Mouse (Mus musculus) heart, adult 8-10 months (tissue): ENCODE measurements around the gene Rtn4ip1. TPM values are rescaled to one million over a fixed set of nuclear protein-coding genes. Genes with fewer than 3 reads are reported as not detected.

Experiments
- DNase-seq: peaks from one replicate; pipeline ENCODE4 v3.0.0; 2022; ENCODE audit warnings: low spot score
- total RNA-seq, 4 experiments: library from RNA; stranded (reverse); gene quantifications; 2 replicates each; pipeline ENCODE4 v1.2.4; 2022

Gene Rtn4ip1
- total RNA-seq, 4 experiments from 2014 or later, result 69.1 to 77.1 (median 71.3) TPM

DNA sequence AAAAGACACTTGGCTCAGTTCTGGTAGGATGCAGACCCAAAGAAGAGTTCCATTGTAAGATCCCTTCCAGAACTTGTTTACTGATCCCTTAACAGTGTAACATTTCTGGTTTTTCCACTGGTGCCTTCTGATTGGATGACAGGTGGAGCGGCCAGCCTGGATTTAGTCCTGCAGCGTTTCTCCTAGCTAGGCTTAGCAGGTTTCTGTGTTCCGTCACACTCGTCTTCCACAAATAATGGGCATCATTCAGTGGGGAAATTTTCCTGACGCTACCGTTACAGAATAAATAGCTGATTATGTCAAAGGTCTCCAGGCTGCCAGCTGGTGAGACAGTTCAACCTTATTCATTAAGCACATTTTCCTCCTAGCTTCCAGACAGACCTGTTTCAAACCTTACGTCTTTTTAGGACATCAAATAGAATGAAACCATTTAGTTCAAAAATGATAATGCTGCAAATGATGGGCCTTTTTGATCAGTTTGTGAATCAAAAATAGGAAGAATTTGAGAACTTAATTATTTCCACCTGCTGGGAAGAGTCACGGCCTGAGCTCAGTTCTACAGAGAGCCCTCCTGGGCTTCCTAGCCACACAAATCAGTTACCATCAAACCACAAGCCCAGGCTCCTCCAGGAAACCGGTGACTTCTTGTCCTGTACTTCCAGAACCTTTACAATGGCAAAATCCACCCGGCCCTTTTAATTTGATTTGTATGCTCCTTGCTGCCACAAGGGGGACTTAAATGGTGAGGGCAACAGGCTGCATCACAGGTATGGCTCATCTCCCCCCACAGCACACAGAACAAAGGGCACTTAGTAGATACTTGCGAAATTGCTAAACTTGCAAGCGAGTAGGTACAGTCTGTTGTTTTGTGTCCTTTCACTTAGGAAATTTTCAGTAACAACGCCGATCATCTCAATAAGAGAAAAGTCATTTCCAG, 100.7 kb downstream of the Rtn4ip1 start:
- DNase-seq, result no peak

GRCm38 (mm10) chr10:44002995-44003524, 101.5 kb downstream of the Rtn4ip1 start:
- no peak for DNase-seq

GRCm38 (mm10) chr10:44003551-44004151, 102.0 kb downstream of the Rtn4ip1 start:
- peak; percentile 71 for DNase-seq

DNA sequence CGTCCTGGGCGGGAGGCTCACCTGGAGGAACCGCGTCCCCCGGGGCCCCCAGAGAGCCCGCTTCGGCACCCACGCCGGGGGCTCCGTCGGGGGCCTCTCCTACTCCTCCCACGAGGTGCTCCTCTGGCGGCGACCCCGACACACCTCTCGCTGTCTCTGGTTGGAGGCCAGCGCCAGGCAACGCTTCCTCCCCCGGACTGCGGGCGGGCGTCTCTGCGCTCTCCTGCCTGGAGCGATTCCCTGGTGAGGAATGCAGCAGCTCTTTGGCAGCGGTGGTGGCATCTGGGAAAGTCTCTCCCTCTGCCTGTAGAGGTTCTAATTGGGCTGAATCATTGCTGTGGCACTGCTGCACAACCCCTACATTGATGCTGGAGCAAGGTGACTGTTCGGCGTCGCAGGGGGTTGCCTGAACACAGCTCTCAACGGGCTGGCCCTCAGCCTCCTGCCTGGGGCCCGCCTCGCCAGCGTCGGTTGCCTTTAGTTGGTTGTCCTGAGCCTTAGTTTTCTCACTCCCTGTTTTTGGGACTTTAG, 102.7 kb downstream of the Rtn4ip1 start:
- no peak for DNase-seq

- DNase-seq, result no peak
Observed at GRCm38 (mm10) chr10:44005677-44006641, 104.4 kb downstream of the Rtn4ip1 start.

Other genes with a start within 250 kb of the Rtn4ip1 start
- 10 to 100 TPM; 23.6 to 33.2 (median 28.7) TPM for gene Qrsl1, start 62 bp upstream of the Rtn4ip1 start, total RNA-seq
- 1 to 10 TPM; 3.3 to 4.0 (median 3.4) TPM for gene Crybg1, start 247.0 kb downstream of the Rtn4ip1 start, total RNA-seq